Mouse (Mus musculus) stomach, embryonic 15.5 days (tissue): ENCODE data around the gene P2ry2. TPM values are rescaled to one million over a fixed set of nuclear protein-coding genes. Genes with fewer than 3 reads are reported as not detected.
A peak's percentile ranks its signal among the peaks of the same experiment; 100 is the strongest.

ENCODE experiments used
- ATAC-seq: fragments of 200-750 bp; cut with Nextera tagmentation; 2 replicates; pipeline ENCODE4 v1.8.0; 2017; ENCODE audit warnings: low read depth, moderate number of reproducible peaks, moderate TSS enrichment; ENCODE audit not compliant: insufficient read depth, low FRiP score
- H3K27ac ChIP-seq: fragments of 300-500 bp; sonication (generic); 2 replicates; pipeline ENCODE4 v1.5.1; 2015; ENCODE audit warnings: mild to moderate bottlenecking, inconsistent platforms
- H3K27me3 ChIP-seq: fragments of 300-500 bp; sonication (generic); replicated peaks from 2 replicates; pipeline ENCODE4 v1.6.1; 2015; ENCODE audit warnings: inconsistent platforms
- H3K36me3 ChIP-seq: fragments of 300-500 bp; sonication (generic); 2 replicates; pipeline ENCODE4 v1.6.1; 2015; ENCODE audit warnings: inconsistent platforms
- H3K4me1 ChIP-seq: fragments of 300-500 bp; sonication (generic); 2 replicates; pipeline ENCODE4 v1.6.1; 2015; ENCODE audit warnings: inconsistent platforms
- H3K4me2 ChIP-seq: fragments of 300-500 bp; sonication (generic); 2 replicates; pipeline ENCODE4 v1.6.1; 2015; ENCODE audit warnings: mild to moderate bottlenecking, inconsistent platforms
- H3K4me3 ChIP-seq: fragments of 300-500 bp; sonication (generic); replicated peaks from 2 replicates; pipeline ENCODE4 v1.5.1; 2015; ENCODE audit warnings: inconsistent platforms
- H3K9ac ChIP-seq: fragments of 300-500 bp; sonication (generic); 2 replicates; pipeline ENCODE4 v1.6.1; 2015; ENCODE audit warnings: inconsistent platforms
- H3K9me3 ChIP-seq: fragments of 300-500 bp; sonication (generic); 2 replicates; pipeline ENCODE4 v1.6.1; 2016; ENCODE audit warnings: inconsistent platforms
- WGBS: fragments of 180-500 bp; shearing (Covaris S2); methylation state at CpG from one replicate; pipeline ENCODE4 v1.1.7; 2015; 5-methylcytosine and 5-hydroxymethylcytosine counted together
- polyA plus RNA-seq: library from polyadenylated mRNA; unstranded; fragments of >200 nt; fragmentation: Nextera tagmentation; extraction: Ambion mirVana; gene quantifications from 2 replicates; pipeline ENCODE4 v1.2.1, GENCODE M21; 2015

P2ry2 gene
- polyA plus RNA-seq: 3.0 and 4.9 TPM in 2 replicates

GRCm38 (mm10) chr7:101012541-101012940, at the start of gene P2ry2:
TSS of gene P2ry2 (minus strand) at chr7:101012866.
- Histone ChIP-seq H3K4me3 (peak within 1 kb of the TSS; percentile 53), H3K36me3 (no peaks in the 10 kb centered on the region), H3K27ac (no peak within 1 kb of the TSS; the same call in 1 of the 2 replicates), H3K27me3 (peaks cover 9% of the 10 kb centered on the region; the same call in 1 of the 2 replicates), H3K4me2 (peak within 1 kb of the TSS; percentile 94), H3K9ac (peak within 1 kb of the TSS; percentile 26), H3K4me1 (peaks cover 3% of the 10 kb centered on the region; the same call in 1 of the 2 replicates), H3K9me3 (no peaks in the 10 kb centered on the region)
- 67% methylated on average over 4 of the region's 4 CpGs for WGBS
- ATAC-seq: no peak

- Histone ChIP-seq H3K9ac (no peak overlapping the region), H3K4me1 (peaks cover 9% of the 10 kb centered on the region; the same call in 1 of the 2 replicates), H3K27ac (no peak overlapping the region), H3K4me2 (no peak overlapping the region), H3K27me3 (no peaks in the 10 kb centered on the region), H3K36me3 (no peaks in the 10 kb centered on the region), H3K4me3 (no peak overlapping the region), H3K9me3 (no peaks in the 10 kb centered on the region)
- 80% methylated on average over 6 of the region's 6 CpGs for WGBS
- no peak for ATAC-seq
Observed at GRCm38 (mm10) chr7:101062246-101062645, 49.6 kb upstream of the P2ry2 start.

GRCm38 (mm10) chr7:101061381-101061780, 48.7 kb upstream of the P2ry2 start:
- Histone ChIP-seq H3K9ac (no peak overlapping the region), H3K27me3 (no peaks in the 10 kb centered on the region), H3K4me3 (no peak overlapping the region), H3K4me1 (peaks cover 9% of the 10 kb centered on the region; the same call in 1 of the 2 replicates), H3K9me3 (no peaks in the 10 kb centered on the region), H3K36me3 (no peaks in the 10 kb centered on the region), H3K4me2 (peak overlapping the region; percentile 43), H3K27ac (no peak overlapping the region)
- ATAC-seq: 0 out of 2 replicates have a peak, but pooled peaks have one; percentile 29
- 7% methylated on average over 17 of the region's 17 CpGs for WGBS

- H3K27me3 ChIP-seq: no peaks in the 10 kb centered on the region
- H3K4me1 ChIP-seq: peaks cover 5% of the 10 kb centered on the region; the same call in 1 of the 2 replicates
- no peak overlapping the region for H3K27ac ChIP-seq
- ATAC-seq: no peak
- no peak overlapping the region for H3K4me3 ChIP-seq
- H3K9ac ChIP-seq: no peak overlapping the region
- no peaks in the 10 kb centered on the region for H3K36me3 ChIP-seq
- H3K9me3 ChIP-seq: no peaks in the 10 kb centered on the region
- 62% methylated on average over 5 of the region's 5 CpGs for WGBS
- no peak overlapping the region for H3K4me2 ChIP-seq
Observed at GRCm38 (mm10) chr7:101060476-101060875, 47.8 kb upstream of the P2ry2 start.

- Histone ChIP-seq H3K27me3 (no peaks in the 10 kb centered on the region), H3K4me1 (peaks cover 3% of the 10 kb centered on the region; the same call in 1 of the 2 replicates), H3K4me3 (no peak overlapping the region), H3K27ac (no peak overlapping the region), H3K4me2 (no peak overlapping the region), H3K9me3 (no peaks in the 10 kb centered on the region), H3K9ac (no peak overlapping the region), H3K36me3 (no peaks in the 10 kb centered on the region)
- WGBS: 81% methylated on average over 5 of the region's 5 CpGs
- ATAC-seq: no peak
Observed at GRCm38 (mm10) chr7:101059188-101059587, 46.5 kb upstream of the P2ry2 start.

GRCm38 (mm10) chr7:101057309-101057708, 44.6 kb upstream of the P2ry2 start:
- Histone ChIP-seq H3K9me3 (no peaks in the 10 kb centered on the region), H3K4me3 (no peak overlapping the region), H3K4me2 (no peak overlapping the region), H3K4me1 (peaks cover 3% of the 10 kb centered on the region; the same call in 1 of the 2 replicates), H3K27ac (no peak overlapping the region), H3K9ac (no peak overlapping the region), H3K36me3 (no peaks in the 10 kb centered on the region), H3K27me3 (no peaks in the 10 kb centered on the region)
- ATAC-seq: no peak
- WGBS: 65% methylated on average over 4 of the region's 4 CpGs

- 58% methylated on average over 2 of the region's 2 CpGs for WGBS
- H3K27ac ChIP-seq: no peak overlapping the region
- no peak for ATAC-seq
- no peaks in the 10 kb centered on the region; the same call in 1 of the 2 replicates for H3K4me1 ChIP-seq
- no peak overlapping the region for H3K4me3 ChIP-seq
- H3K9me3 ChIP-seq: no peaks in the 10 kb centered on the region
- H3K9ac ChIP-seq: no peak overlapping the region
- H3K27me3 ChIP-seq: no peaks in the 10 kb centered on the region
- H3K4me2 ChIP-seq: no peak overlapping the region
- no peaks in the 10 kb centered on the region for H3K36me3 ChIP-seq
Observed at GRCm38 (mm10) chr7:101053136-101053535, 40.5 kb upstream of the P2ry2 start.

GRCm38 (mm10) chr7:101051551-101052221, 39.0 kb upstream of the P2ry2 start:
- H3K9me3 ChIP-seq: no peaks in the 10 kb centered on the region
- no peak overlapping the region for H3K4me3 ChIP-seq
- 16% methylated on average over 11 of the region's 11 CpGs for WGBS
- no peak overlapping the region for H3K4me2 ChIP-seq
- H3K27me3 ChIP-seq: no peaks in the 10 kb centered on the region
- peak; percentile 58; the same call in 1 of the 2 replicates for ATAC-seq
- no peaks in the 10 kb centered on the region for H3K36me3 ChIP-seq
- no peak overlapping the region for H3K9ac ChIP-seq
- H3K4me1 ChIP-seq: no peaks in the 10 kb centered on the region; the same call in 1 of the 2 replicates
- 0 out of 2 replicates have a peak overlapping the region, but pooled peaks have one; percentile 35 for H3K27ac ChIP-seq

GRCm38 (mm10) chr7:101050724-101051550, 38.3 kb upstream of the P2ry2 start:
- Histone ChIP-seq H3K27me3 (no peaks in the 10 kb centered on the region), H3K36me3 (no peaks in the 10 kb centered on the region), H3K4me3 (no peak overlapping the region), H3K4me2 (no peak overlapping the region), H3K9ac (no peak overlapping the region), H3K9me3 (no peaks in the 10 kb centered on the region), H3K4me1 (no peaks in the 10 kb centered on the region; the same call in 1 of the 2 replicates), H3K27ac (0 out of 2 replicates have a peak overlapping the region, but pooled peaks have one; percentile 35)
- 65% methylated on average over 13 of the region's 13 CpGs for WGBS
- ATAC-seq: 0 out of 2 replicates have a peak, but pooled peaks have one; percentile 16

- Histone ChIP-seq H3K27me3 (no peaks in the 10 kb centered on the region), H3K4me2 (no peak overlapping the region), H3K4me1 (no peaks in the 10 kb centered on the region; the same call in 1 of the 2 replicates), H3K36me3 (no peaks in the 10 kb centered on the region), H3K27ac (no peak overlapping the region), H3K9ac (no peak overlapping the region), H3K4me3 (no peak overlapping the region), H3K9me3 (no peaks in the 10 kb centered on the region)
- WGBS: 71% methylated on average over 7 of the region's 7 CpGs
- ATAC-seq: 0 out of 2 replicates have a peak, but pooled peaks have one; percentile 33
Observed at GRCm38 (mm10) chr7:101049326-101050087, 36.8 kb upstream of the P2ry2 start.

GRCm38 (mm10) chr7:101048247-101048646, 35.6 kb upstream of the P2ry2 start:
- Histone ChIP-seq H3K9me3 (no peaks in the 10 kb centered on the region), H3K27ac (no peak overlapping the region), H3K27me3 (no peaks in the 10 kb centered on the region), H3K4me2 (no peak overlapping the region), H3K9ac (no peak overlapping the region), H3K4me3 (no peak overlapping the region), H3K36me3 (no peaks in the 10 kb centered on the region), H3K4me1 (peaks cover 10% of the 10 kb centered on the region)
- ATAC-seq: no peak
- 78% methylated on average over 5 of the region's 5 CpGs for WGBS
